Mouse (Mus musculus) kidney, adult 8-10 months (tissue): ENCODE measurements around the gene Fam122a.

ENCODE experiments used
- DNase-seq, 2 experiments: peaks; one replicate each; pipeline ENCODE4 v3.0.0; 2022

Gene Fam122a

DNA sequence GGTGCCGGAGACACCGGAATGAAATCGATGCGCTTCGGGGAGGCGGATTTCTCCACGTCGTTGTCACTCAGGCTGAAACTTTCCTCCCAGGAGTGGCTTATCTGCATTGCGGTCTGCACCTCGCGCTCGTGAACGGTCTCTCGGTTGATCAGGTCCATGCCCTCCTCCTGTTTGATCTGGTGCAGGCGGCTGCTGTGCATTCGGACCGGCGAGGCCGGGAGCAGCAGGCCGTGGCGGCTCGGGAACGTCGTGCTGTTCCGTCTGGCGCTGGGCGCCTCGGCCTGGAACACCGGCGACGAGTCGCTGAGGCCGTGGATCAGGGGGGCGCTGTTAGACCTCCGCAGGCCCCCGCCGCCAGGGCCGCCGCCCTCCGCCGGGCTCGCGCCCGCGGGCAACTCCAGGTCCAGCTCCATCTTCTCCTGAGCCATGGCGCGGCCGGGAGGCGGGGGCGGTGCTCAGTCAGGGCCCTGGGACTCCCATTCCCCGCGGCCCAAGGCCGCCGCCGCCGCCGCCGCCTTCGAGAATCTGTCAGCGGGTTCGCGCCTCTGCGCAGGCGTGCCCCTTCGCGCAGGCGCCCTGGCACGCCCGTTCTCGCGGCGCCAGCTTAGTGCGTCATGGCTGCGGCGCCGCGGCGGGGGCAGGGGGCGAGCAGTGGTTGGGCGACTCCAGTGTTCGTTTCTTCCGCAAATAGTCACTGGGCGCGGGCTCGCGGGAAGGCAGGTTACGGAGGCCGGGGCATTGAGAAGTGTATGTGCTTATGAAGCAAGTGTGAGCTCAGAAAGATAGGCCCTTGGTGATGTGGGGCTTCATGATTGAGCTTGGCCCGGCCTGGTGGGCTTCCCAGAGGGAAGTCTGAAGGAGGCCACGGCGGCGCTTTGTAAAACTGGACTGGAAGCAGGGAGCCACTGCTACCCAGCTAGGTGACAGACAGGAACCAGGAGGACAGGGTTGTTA lies at the start of gene Fam122a:
Gene Fam122a, minus strand, starts transcription at position 428 of the 954 bp plus-strand sequence.
- peak; percentile 83 to 84 for DNase-seq

DNA sequence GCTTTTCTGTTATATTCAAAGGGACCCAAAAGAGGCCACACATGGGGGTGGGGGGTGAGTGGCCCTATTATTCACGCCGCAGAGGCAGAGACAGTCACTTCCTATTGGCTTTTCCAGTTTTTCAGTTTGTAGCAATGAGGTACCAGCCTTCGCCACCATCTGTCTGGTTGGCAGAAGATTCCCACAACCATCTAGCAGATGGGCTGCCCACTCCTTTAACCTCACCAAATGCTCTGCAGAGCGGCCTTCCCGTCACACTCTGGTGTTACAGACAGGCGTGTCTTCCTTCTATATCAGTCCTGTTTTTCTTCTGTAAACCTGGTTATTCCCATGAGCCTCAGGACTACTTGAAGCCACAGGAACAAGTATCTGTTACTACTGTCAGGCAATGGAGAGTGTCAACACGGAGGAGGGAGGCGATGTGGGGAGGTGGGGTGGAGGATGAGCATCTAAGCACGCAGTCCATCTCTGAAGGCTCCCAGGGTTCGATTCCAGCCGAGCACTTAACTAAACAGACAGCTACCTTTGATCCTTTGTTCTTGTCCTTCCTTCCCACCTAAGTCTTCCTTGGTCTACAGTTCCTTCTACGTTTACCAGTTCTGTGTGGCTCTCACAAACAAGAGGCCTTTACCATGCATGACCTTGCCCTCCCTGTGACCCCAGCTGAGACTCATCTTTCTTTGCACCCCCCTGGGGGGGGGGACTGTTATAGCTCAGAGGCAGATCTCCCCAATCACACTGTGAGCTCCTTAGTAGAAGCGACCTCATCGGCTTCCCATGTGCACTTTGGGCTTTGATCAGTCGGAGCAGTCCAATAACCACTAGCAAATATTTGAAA lies 46.5 kb upstream of the Fam122a start:
- no peak for DNase-seq

DNA sequence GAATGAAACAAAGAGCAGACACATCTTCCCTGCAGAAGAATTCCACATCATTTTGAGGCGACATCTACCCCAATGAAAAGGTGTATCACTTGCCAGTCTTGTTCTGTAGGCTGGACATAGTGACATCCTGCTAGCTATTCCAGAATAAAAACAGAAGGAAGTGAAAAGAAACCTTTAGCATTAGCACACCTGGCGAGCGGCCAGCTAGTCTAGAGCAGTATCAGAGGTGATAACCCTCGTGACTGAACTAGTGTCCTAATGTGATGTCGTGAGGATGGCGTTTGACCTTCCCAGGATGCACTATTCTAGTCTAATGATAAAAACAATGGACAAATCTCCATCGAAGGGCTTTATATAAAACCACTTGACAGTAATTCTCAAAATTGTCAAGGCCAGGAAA lies 44.8 kb upstream of the Fam122a start:
- no peak for DNase-seq

DNA sequence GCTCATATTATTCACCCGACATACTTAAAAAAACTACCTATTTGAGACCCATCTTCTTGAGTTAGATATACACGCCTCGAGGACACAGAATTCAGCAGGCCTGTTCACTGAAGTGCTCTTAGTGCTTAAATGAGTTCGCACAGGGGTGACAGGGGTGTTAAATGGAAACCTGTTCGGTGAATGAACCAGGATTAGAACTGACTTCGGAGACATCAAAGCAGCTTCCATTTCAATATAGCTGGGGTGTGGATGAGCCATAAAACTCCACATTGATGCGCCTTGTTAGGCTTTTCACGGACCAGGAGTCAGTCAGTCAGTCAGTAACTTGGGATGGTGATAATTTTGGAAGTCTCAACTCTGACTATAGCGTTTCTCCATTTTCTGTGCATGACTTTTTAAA lies 44.0 kb upstream of the Fam122a start:
- DNase-seq: no peak

DNA sequence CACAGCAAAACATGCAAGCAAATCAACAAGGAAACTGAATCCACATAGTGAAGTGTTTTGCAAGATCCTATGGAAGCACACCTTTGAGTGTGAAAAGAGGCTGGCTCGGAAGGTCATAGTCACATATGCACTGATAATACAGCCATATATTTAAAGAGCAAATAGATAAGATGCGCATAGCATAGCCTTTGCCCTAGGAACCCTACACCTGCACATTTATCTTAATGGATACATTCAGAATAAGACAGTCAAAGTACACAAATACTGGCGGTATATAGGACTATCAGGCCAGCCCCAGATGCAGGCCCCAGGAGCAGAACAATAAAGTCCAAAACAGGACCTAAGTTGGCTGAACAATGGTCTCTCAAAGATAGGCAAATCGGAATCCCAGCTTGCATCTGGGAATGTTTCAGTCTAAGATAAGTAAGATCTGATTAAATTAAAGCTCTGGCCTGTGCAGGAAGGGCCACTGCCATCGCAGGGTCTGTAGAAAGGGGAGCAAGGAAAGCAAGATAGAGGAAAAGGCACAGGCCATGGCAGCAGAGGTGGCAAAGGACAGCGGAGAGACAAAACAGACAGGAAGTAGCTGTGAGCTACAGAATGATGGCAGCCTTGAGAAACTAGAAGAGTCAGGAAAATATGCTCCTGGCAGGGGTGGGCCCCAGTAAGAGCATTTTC lies 42.7 kb upstream of the Fam122a start:
- no peak for DNase-seq

DNA sequence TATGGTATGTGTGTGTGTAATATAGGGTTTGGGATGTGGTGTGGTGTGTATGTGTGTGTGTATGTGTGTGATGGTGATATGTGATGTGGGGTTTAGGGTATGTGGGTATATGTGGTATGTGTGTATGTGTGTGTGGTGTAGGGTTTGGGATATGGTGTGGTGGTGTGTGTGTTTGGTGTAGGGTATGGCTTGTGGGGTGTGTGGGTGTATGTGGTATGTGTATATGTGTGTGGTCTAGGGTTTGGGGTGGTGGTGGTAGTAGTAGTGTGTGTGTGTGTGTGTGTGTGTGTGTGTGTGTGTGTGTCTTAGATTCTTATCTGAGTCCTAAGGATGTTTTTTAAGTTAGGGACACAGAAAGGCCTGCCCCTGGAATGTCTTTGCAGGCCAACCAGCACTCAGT lies 41.2 kb upstream of the Fam122a start:
- no peak for DNase-seq

DNA sequence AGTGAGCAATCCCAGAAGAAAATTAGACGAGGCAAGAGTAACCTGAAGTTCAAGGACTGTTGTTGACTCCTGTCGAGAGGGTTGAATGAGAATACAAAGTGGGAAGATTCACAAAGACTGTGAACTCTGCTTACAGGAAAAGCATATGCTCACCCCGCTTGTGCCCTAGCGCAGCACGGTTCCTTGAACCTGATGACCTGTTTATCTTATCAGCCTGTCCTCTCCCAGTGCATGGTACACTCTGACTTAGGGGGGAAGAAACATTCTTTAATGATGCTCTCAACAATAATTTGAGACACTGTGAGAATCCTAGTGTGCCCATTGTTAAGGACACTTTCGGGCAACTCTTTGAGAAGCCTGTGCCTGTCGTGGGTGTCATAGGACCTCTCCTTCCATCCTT lies 39.9 kb upstream of the Fam122a start:
- DNase-seq: no peak

DNA sequence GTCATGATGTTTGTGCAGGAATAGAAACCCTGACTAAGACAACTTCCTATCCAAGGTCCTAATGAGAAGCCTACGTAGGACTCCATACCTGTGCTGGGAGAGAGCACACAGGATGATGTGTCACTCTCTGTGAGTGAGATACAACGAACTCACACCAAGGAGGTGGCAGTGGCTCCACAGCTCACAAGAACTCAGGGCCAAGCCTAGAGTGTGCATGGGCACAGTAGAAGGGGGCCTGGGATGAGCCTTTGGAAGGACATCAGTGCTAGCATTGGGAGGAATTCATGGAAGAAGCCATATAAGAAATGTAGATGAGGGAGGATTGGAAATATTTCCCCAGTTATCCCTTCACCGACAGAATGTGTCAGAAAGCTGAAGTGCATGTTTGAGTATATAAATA lies 38.8 kb upstream of the Fam122a start:
- no peak for DNase-seq

DNA sequence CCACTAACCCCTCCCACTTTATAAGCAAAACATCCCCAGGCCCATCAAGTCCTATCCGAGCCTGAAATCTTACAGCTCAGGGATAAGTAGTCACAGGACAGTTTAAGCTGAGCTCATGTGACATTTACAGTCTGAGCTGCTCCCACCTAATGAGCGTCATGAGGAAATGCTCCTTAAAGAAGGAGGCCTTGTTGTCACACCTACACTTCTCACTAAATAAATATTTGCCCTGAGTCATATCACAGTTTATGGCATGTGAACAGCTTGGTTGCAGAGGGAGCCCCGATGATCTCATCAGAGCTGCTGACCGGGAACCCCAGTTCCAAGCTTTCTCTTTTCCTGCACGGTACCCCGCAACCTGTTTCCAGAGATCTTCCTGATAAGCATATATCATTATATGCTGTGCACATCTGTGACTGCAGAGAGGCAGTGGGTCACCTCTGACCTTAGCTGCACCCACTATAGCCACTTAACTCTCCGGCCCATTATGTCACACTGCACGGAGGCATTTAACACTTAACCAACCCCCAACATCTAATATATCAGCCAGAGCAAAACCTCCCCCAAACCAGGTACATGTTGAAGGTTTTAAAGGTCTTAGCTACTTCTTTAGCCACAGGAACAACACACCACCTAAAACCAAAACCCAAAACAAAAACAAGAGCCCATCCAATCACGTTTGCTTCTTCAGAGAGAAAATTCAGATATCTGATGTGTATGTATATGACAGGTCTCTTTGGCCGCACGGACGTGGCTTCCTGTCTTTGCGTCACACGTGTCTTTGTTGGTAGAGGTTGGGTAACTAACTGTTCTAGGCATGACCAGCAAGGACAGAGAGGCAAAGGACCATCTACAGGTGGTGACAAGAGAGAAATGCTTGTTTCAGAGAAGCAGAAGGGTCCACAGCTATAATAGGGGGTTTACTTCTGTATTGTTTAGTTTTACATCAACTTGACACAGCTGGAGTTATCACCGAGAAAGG lies 37.8 kb upstream of the Fam122a start:
- DNase-seq: no peak

DNA sequence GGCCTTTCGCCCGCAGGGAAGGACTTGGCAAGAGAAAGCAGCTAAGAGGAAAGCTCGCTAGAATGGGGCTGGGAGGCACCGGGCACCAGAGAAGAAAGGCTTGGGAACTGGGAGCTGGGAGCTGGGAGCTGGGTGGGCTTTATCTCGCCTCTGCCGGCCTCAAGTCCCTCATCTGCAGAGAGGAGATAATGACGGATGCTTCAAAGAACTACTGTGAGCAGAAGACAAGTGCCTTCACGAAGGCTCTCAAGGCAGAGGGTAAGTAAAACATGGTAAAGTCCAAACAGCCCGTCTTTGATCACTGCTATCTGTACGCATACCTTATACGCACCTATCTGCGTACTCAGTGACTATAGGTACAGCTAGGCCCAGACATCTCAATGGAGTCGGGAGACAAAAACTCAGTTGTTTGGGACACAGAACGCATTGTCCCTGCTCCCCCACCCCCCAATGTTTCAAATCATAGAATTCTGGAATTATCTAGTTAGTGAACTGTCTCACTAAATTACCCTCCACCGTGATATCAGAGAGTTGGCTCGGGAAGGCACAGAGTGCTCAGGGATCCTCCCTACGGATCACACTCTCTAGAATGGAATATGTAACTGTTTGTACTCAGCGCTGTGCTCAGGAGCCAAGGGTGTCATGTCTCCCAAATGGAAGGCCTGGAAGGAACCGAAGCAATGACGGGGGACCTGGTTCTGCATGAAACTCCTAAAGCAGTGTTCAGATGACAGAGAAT lies 36.1 kb upstream of the Fam122a start:
- no peak for DNase-seq

DNA sequence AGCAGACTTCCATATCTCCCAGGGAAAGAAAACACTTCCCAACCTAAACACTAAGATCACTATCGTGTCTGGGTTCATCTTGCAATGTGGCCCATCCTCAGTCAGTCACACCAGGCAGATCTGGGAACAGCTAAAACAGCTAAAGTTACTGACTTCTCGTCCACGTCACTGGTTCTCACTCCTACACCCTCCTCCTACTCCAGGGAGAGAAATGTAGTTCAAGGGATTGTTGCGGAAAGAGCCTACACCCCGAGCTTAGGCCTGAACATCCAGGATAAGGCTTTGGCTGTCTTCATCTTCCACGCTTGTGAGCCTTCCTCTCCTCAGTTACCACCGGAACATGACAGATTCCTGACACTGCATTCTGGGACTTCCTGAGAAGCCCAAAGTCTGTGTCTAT lies 34.8 kb upstream of the Fam122a start:
- DNase-seq: no peak

DNA sequence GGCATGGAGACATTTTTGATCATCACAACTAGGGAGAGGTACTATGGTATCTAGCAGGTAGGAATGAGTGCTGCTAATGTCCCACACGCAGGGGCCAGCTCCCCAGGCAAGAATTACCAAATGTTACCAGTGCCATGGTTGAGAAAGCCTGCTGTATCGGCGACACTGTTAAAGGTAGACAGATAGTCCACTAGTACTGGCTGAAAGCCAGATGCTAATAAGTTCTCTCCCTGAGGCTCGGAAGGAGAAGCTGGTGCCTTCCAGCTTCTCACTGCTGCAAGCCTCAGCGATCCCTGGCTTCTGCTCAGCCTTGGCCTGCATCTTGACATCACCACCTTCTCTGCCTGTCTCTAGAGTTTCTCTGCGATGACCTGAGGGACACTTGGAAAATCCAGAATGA lies 32.2 kb upstream of the Fam122a start:
- no peak for DNase-seq

DNA sequence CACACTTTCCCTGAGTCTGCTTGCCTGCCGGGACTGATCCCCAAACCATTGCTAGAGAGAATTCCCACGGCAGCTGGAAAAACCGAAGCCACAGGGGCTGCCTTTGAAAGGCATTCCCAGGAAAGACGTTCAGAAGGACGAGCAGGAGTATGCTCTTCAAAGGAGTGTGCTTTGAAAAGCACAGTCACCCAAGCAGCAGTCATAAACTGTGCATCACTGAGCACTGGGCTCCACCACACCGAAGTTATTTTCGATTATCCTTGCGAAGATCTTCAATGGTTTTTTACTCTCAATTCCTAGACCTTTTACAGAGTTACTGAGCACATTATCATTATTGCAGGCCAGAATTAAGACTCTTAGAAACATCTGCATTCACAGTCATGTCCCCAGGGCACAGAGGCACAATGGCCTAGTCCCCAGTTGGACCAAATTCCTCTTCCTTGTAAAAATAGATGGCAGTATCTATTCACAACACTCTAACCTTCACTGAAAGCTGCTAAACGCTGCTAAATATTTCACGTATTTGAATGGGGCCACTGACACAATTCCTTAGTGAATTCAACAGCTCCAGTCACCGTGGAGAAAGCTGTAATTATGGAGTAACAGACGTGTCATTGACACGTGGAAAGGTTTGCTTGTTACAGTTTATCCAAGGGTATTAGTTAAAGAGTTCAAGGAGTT lies 31.1 kb upstream of the Fam122a start:
- no peak for DNase-seq

DNA sequence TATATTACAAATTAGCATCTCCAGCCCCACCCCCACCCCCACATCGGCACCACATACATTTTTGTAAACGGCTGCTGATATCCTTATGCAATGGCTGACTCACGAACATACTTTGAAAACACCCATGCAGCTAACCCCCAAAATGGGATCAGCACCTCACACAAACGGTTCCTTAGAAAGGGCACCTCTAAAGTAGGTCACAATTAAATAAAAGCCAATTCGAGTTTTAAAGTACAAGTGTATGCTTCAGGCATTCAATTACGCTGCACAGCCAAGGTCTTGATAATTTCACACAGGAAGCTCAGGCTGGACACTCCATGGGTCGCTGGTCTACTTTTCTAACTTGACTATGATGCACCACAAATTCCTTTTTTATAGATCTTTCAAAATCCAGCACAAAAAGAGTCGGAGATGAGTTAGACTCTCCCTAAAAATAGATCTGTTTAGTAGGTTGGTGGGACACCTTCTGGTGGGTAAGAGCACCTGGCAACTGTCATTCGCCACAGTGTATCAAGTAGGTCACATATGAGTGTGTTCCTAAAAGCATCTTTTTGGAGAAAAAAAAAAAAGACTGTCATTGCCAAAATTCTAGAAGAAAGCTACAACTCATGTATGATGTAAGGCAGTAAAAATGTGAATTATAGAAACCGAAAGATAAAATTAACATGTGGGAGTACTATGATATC lies 25.7 kb upstream of the Fam122a start:
- DNase-seq: no peak

DNA sequence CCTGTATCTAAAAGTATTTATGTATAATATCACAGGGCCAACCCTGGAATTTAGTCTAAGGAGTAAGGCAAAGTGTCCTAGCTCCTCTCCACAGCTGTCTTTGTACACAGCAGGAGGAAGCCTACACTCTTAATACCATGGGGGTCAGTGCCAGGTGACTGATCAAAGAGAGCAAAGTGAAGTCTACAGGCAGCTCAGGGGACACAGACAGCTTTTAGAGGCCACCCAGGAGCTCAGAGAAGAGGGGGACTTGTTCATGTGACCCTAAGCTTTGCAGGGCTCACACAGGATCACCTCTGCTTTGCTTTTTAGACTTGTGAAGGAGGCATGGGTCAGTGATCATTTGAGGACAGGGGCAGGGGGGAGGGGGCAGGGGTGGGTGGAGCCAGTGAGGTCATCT lies 24.4 kb upstream of the Fam122a start:
- DNase-seq: no peak

DNA sequence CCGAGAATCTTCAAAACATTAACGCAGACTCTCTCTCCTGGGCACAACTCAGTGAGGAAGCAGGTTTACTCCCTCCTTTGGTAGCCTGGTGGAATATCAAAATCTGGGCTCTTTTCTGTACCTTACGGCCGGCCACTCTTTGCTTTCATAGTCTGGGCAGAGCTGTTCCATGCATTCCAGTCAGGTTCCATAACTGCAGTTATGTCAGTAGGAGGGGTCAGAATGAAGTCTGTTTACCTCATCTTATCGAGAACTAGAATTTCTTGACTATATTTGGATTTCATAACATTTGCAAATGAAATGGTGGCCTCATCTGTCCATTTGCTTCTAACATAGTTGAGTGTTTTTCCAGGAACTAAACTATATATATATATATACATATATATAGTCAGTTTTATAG lies 23.3 kb upstream of the Fam122a start:
- DNase-seq: no peak

DNA sequence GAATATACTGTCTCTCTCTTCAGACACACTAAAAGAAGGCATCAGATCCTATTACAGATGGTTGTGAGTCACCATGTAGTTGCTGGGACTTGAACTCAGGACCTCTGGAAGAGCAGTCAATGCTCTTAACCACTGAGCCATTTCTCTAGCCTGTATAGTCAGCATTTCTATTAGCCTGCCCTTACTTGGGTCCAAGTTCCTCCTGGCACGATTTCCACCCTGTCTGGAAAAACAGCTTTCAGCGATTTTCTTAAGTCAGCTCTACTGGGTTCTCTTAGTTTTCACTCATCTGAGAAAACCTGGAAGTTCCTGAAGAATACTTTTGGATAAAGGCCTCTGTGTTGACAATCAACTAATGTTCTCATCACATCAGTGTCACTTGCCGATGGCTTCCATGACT lies 22.1 kb upstream of the Fam122a start:
- peak; percentile 50 to 61 for DNase-seq

DNA sequence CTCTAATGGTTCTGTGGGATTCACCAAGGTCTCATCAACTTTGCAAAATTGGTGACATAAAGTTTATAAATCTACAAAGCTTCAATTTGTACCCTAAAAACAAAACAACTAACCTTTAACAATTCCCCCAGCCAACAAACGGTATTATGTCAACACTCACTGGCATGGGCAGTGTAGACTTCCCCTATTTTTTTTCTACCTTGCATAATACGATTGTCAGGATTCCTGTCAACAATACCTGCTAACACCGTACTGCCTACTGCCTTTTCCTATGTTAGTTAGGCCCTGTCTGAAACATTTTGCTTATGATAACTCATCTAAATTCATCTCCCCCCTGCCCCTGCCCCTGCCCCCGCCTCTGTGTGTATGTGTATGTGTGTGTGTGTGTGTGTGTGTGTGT lies 16.7 kb upstream of the Fam122a start:
- DNase-seq: no peak

DNA sequence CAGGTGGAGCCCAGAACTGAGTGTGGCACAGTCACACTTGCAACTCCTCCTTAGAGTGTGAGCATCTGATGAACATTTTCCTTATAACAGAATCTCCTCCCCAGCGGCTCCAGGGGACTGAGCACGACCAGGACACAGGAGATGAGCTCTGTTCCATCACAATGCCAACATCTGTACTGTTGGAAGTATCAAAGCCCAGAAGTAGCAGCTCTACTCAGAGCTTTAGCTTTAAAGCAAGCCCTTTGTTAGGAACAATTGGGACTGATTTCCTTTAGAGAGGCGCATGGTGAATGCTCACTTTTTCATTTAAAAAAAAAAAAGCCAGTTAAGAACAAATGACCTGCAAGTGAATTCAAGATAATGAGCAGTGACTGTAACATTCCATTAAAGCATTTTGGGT lies 14.7 kb upstream of the Fam122a start:
- DNase-seq: no peak

DNA sequence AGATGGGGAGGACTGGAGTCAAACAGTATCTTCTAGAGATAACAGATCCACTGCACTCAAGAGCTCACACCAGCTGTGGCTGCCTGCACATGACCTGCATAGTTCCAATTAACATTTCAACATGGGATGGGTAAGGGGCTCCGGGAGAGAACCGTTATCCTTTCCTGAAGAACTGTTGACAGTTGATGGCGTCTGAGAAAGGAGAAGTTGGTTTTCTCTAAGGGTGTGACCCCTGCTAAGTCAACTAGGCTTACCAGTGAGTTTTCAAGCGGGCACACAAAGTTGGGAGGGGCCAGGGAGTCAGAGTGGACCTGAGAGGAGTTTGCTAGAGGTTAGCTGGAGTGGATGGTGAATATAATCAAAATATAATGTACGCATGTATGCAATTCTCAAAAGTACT lies 13.1 kb upstream of the Fam122a start:
- no peak for DNase-seq
